Mouse (Mus musculus): ENCODE measurements around the gene Hes7.

Gene Hes7

GRCm38 (mm10) chr11:69149728-69150127 lies 29.5 kb downstream of the Hes7 start:
- in situ Hi-C loops (cut with MseI, MboI) = no loop called here

- in situ Hi-C loops (cut with MseI, MboI) = no loop called here
Measured at GRCm38 (mm10) chr11:69150444-69150843, 30.2 kb downstream of the Hes7 start.

- in situ Hi-C loops (cut with MseI, MboI) = no loop called here
Measured at GRCm38 (mm10) chr11:69151004-69151403, 30.8 kb downstream of the Hes7 start.

- in situ Hi-C loops (cut with MseI, MboI) = no loop called here
Measured at GRCm38 (mm10) chr11:69153831-69154230, 33.6 kb downstream of the Hes7 start.

- in situ Hi-C loops (cut with MseI, MboI) = no loop called here
Measured at GRCm38 (mm10) chr11:69155351-69155750, 35.1 kb downstream of the Hes7 start.

- in situ Hi-C loops (cut with MseI, MboI) = no loop called here
Measured at GRCm38 (mm10) chr11:69156800-69157199, 36.6 kb downstream of the Hes7 start, which contains the start of gene Alox12b. Gene Alox12b (plus strand): TSS chr11:69156989.

GRCm38 (mm10) chr11:69169313-69169712 lies 49.1 kb downstream of the Hes7 start:
- in situ Hi-C loops (cut with MseI, MboI) = no loop called here

GRCm38 (mm10) chr11:69171626-69172025 lies 51.4 kb downstream of the Hes7 start:
- in situ Hi-C loops (cut with MseI, MboI) = no loop called here

GRCm38 (mm10) chr11:69172606-69173005 lies 52.4 kb downstream of the Hes7 start:
- in situ Hi-C loops (cut with MseI, MboI) = no loop called here

Measured in mouse trophoblast stem cell (cell line).